Mouse (Mus musculus) stomach, postnatal 0 days (tissue): ENCODE results near the gene Ascc1.

ENCODE experiments used
- CTCF ChIP-seq: IDR thresholded peaks from 2 replicates; pipeline ENCODE4 v1.5.1; 2016; ENCODE audit warnings: antibody characterized with exemption, low read depth, mild to moderate bottlenecking, moderate library complexity
- EP300 ChIP-seq: optimal IDR thresholded peaks from 2 replicates; pipeline ENCODE3; 2016; ENCODE audit warnings: antibody characterized with exemption

- TF ChIP-seq CTCF, result no peak
- TF ChIP-seq EP300, result no peak
Observed at GRCm38 (mm10) chr10:60106146-60106530, 103.5 kb downstream of the Ascc1 start, which contains the start of gene Spock2.
